Mouse (Mus musculus) mesoderm, embryonic 11.5 days (tissue): ENCODE data around the gene Pus7l.

Experiments
- DNase-seq: peaks from one replicate; pipeline ENCODE4 v3.0.0-alpha.2; 2012; ENCODE audit warnings: low read depth, low spot score

The Pus7l gene

DNA sequence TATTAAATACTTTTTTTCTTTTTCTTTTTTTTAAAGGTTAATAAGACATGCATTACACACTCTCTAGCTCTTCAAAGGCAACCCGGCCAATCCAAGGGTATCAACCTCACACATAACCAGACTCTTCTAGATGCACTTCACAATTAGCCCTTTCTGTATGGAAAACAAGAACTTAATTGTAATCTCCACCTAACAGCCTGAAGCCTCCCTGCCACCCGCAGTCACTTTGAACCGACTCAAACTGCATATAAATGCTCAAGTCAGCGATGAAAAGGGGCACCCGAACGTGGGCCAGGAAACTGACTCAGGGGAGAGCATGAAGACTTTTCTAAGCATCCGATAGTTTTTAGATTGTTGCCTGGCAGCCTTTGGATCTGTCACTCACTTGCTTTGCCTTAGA, 66.1 kb downstream of the Pus7l start:
- no peak for DNase-seq

- DNase-seq = no peak
Measured at GRCm38 (mm10) chr15:94475975-94476374, 67.4 kb downstream of the Pus7l start.
